In the genomic region with DNA sequence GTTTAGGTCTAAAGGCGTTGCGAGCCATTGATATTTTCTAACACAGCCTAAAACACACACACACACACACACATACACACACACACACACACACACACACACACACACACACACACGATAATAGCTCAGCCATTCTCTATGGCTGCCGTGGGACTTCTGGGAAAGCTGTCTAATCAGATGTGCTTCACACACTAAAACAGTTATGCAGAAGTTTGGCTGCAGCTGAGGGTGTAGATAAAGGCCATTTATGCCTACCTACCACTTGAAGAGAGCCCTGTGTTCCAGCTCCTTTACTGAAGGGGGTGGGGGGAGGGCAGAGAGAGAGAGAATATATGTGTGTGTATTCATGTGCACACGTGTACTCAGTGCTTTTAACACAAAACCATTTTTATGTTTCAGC, we compare ENCODE assay signal across 39 mouse cellular contexts. TPM values are rescaled to one million over a fixed set of nuclear protein-coding genes. Genes with fewer than 3 reads are reported as not detected.
A peak's percentile ranks its signal among the peaks of the same experiment; 100 is the strongest.
DNase-seq lines count a peak whose midpoint lies in the region; ATAC-seq lines count a peak whose summit lies in the region.
"Had no signal": no experiment of that assay in that cellular context is flagged by ENCODE, and none has a peak within 500 bp of the region (broad histone marks: within the 10 kb centered on the region; RNA-seq: fewer than 3 reads in every experiment).

No protein-coding gene starts in this region.

- WGBS in hindbrain, embryonic 16.5 days, result 79% methylated on average over 5 of the region's 5 CpGs
- WGBS in hindbrain, embryonic 11.5 days, result 89% methylated on average over 5 of the region's 5 CpGs
- WGBS in liver, embryonic 11.5 days, result 71% methylated on average over 5 of the region's 5 CpGs
- WGBS in liver, embryonic 16.5 days (ENCODE audit: insufficient replicate concordance), result 41% methylated on average over 5 of the region's 5 CpGs

- H3K9me3 ChIP-seq in hindbrain, embryonic 16.5 days (ENCODE audit: control insufficient read depth, low read length), result no peaks in the 10 kb centered on the region
- H3K9me3 ChIP-seq in hindbrain, embryonic 11.5 days (ENCODE audit: control insufficient read depth, low read length), result no peaks in the 10 kb centered on the region
- H3K9me3 ChIP-seq in liver, embryonic 11.5 days (ENCODE audit: control insufficient read depth, low read length), result no peaks in the 10 kb centered on the region
- no peaks in the 10 kb centered on the region for H3K9me3 ChIP-seq in liver, embryonic 16.5 days (replicated peaks; ENCODE audit: control insufficient read depth, low read length)
- H3K9me3 ChIP-seq: embryonic facial prominence, embryonic 12.5 days; forebrain, embryonic 15.5 days; kidney, embryonic 15.5 days; limb, embryonic 10.5 days; limb, embryonic 15.5 days; lung, embryonic 15.5 days; megakaryocyte, embryonic 14.5 days; midbrain, embryonic 13.5 days had no signal

- H3K4me2 ChIP-seq in hindbrain, embryonic 16.5 days (ENCODE audit: low read length), result no peak overlapping the region
- H3K4me2 ChIP-seq in hindbrain, embryonic 11.5 days (replicated peaks; ENCODE audit: low read depth, low read length), result no peak overlapping the region
- H3K4me2 ChIP-seq in liver, embryonic 11.5 days, result no peak overlapping the region
- H3K4me2 ChIP-seq in liver, embryonic 16.5 days (ENCODE audit: low read depth, low read length), result no peak overlapping the region
- H3K4me2 ChIP-seq: embryonic facial prominence, embryonic 12.5 days; forebrain, embryonic 15.5 days; heart, embryonic 11.5 days; hindbrain, embryonic 14.5 days; kidney, embryonic 15.5 days; limb, embryonic 15.5 days; lung, embryonic 15.5 days; midbrain, embryonic 13.5 days had no signal

- intact Hi-C loops in left cerebral cortex, postnatal 14 days (cut with DNase I), result no loop called here

- no peak overlapping the region for H3K9ac ChIP-seq in hindbrain, embryonic 16.5 days (ENCODE audit: low read depth, low read length)
- no peak overlapping the region for H3K9ac ChIP-seq in hindbrain, embryonic 11.5 days (ENCODE audit: low read depth, low read length)
- H3K9ac ChIP-seq in liver, embryonic 11.5 days (ENCODE audit: low read depth, low read length), result no peak overlapping the region
- H3K9ac ChIP-seq in liver, embryonic 16.5 days (ENCODE audit: low read depth, low read length), result no peak overlapping the region
- H3K9ac ChIP-seq: embryonic facial prominence, embryonic 12.5 days; forebrain, embryonic 15.5 days; hindbrain, embryonic 14.5 days; kidney, embryonic 15.5 days; limb, embryonic 15.5 days; lung, embryonic 15.5 days; midbrain, embryonic 13.5 days had no signal

- H3K4me1 ChIP-seq in hindbrain, embryonic 16.5 days (ENCODE audit: control insufficient read depth, insufficient read depth, low read depth, low read length), result no peaks in the 10 kb centered on the region; the same call in 1 of the 2 replicates
- no peaks in the 10 kb centered on the region for H3K4me1 ChIP-seq in hindbrain, embryonic 11.5 days (replicated peaks; ENCODE audit: control insufficient read depth, insufficient read depth, low read length)
- no peaks in the 10 kb centered on the region for H3K4me1 ChIP-seq in liver, embryonic 11.5 days (replicated peaks; ENCODE audit: control insufficient read depth, insufficient read depth, low read length)
- no peaks in the 10 kb centered on the region for H3K4me1 ChIP-seq in liver, embryonic 16.5 days (ENCODE audit: control insufficient read depth, low read depth, low read length)
- H3K4me1 ChIP-seq: embryonic facial prominence, embryonic 12.5 days; kidney, embryonic 15.5 days; limb, embryonic 10.5 days; limb, embryonic 15.5 days; lung, embryonic 15.5 days; megakaryocyte, embryonic 14.5 days had no signal

- DNase-seq in hindbrain, embryonic 11.5 days (ENCODE audit: low spot score), result no peak
- no peak for DNase-seq in liver, embryonic 11.5 days (ENCODE audit: low spot score)
- DNase-seq in urinary bladder, postnatal 36 days (ENCODE audit: low spot score in 2 of 2), result no peak
- DNase-seq in kidney, postnatal 36 days, result no peak
- no peak for DNase-seq in left cerebral cortex, postnatal 14 days (ENCODE audit: low spot score in 2 of 2)
- DNase-seq: adrenal gland, postnatal 36 days; cerebellum, adult 9-10 months; embryo, embryonic 11 days; gastrocnemius, postnatal 25 days; heart, adult 18-20 months; heart, postnatal 4 days; kidney, adult 18-20 months; kidney, postnatal 25 days; layer of hippocampus, postnatal 36 days; spleen, adult 18-20 months; thymus, postnatal 14 days had no signal

- no peak overlapping the region for H3K4me3 ChIP-seq in hindbrain, embryonic 16.5 days (ENCODE audit: low read length)
- H3K4me3 ChIP-seq in hindbrain, embryonic 11.5 days (ENCODE audit: low read depth, low read length), result no peak overlapping the region
- H3K4me3 ChIP-seq in liver, embryonic 11.5 days (ENCODE audit: low read depth, low read length), result no peak overlapping the region
- no peak overlapping the region for H3K4me3 ChIP-seq in liver, embryonic 16.5 days (ENCODE audit: low read depth, low read length)
- H3K4me3 ChIP-seq: embryonic facial prominence, embryonic 12.5 days; forebrain, embryonic 15.5 days; kidney, embryonic 15.5 days; limb, embryonic 10.5 days; limb, embryonic 15.5 days; lung, embryonic 15.5 days; megakaryocyte, embryonic 14.5 days; midbrain, embryonic 13.5 days had no signal

- H3K27ac ChIP-seq in hindbrain, embryonic 16.5 days (ENCODE audit: low read depth, low read length), result no peak overlapping the region
- H3K27ac ChIP-seq in hindbrain, embryonic 11.5 days (ENCODE audit: low read depth, low read length), result no peak overlapping the region
- no peak overlapping the region for H3K27ac ChIP-seq in liver, embryonic 11.5 days (ENCODE audit: low read depth, low read length)
- H3K27ac ChIP-seq in liver, embryonic 16.5 days (ENCODE audit: low read length), result no peak overlapping the region
- H3K27ac ChIP-seq: embryonic facial prominence, embryonic 12.5 days; forebrain, embryonic 15.5 days; hindbrain, embryonic 14.5 days; kidney, embryonic 15.5 days; limb, embryonic 10.5 days; limb, embryonic 15.5 days; lung, embryonic 15.5 days; midbrain, embryonic 13.5 days had no signal

- H3K36me3 ChIP-seq in hindbrain, embryonic 16.5 days (ENCODE audit: control insufficient read depth, insufficient read depth, low read length), result peaks cover 13% of the 10 kb centered on the region
- no peaks in the 10 kb centered on the region for H3K36me3 ChIP-seq in hindbrain, embryonic 11.5 days (ENCODE audit: control insufficient read depth, insufficient read depth, low read length)
- peaks cover 16% of the 10 kb centered on the region for H3K36me3 ChIP-seq in liver, embryonic 11.5 days (ENCODE audit: control insufficient read depth, insufficient read depth, low read length)
- H3K36me3 ChIP-seq in liver, embryonic 16.5 days (ENCODE audit: control insufficient read depth, insufficient read depth), result peaks cover 23% of the 10 kb centered on the region

- peak; percentile 43; the same call in 1 of the 2 replicates for ATAC-seq in hindbrain, embryonic 16.5 days
- ATAC-seq in hindbrain, embryonic 11.5 days (ENCODE audit: low FRiP score), result no peak
- ATAC-seq in liver, embryonic 11.5 days (replicated peaks; ENCODE audit: low FRiP score), result peak; percentile 91
- peak; percentile 64 for ATAC-seq in liver, embryonic 16.5 days (ENCODE audit: low read depth)
- ATAC-seq: forebrain, embryonic 15.5 days; inflammation-experienced regulatory T-cells, adult 6 months; midbrain, embryonic 13.5 days had no signal

- H3K27me3 ChIP-seq in hindbrain, embryonic 16.5 days (replicated peaks; ENCODE audit: control insufficient read depth, insufficient read depth, low read length), result no peaks in the 10 kb centered on the region
- H3K27me3 ChIP-seq in hindbrain, embryonic 11.5 days (ENCODE audit: control insufficient read depth, insufficient read depth, low read length), result no peaks in the 10 kb centered on the region
- H3K27me3 ChIP-seq in liver, embryonic 11.5 days (replicated peaks; ENCODE audit: control insufficient read depth, insufficient read depth, low read length), result no peaks in the 10 kb centered on the region
- no peaks in the 10 kb centered on the region for H3K27me3 ChIP-seq in liver, embryonic 16.5 days (ENCODE audit: control insufficient read depth, insufficient read depth, low read depth, low read length)
- H3K27me3 ChIP-seq: embryonic facial prominence, embryonic 12.5 days; forebrain, embryonic 15.5 days; kidney, embryonic 15.5 days; limb, embryonic 15.5 days; lung, embryonic 15.5 days; megakaryocyte, embryonic 14.5 days; midbrain, embryonic 13.5 days had no signal

RNA-seq across cellular contexts. Expression of a gene that starts 15.0 kb away (rescaled TPM):
- polyA plus RNA-seq in hindbrain, embryonic 16.5 days (2015; fragmentation: Nextera tagmentation; extraction: Ambion mirVana), result not detected in 2 replicates
- not detected in 2 replicates for polyA plus RNA-seq in hindbrain, embryonic 11.5 days (2014; fragmentation: Nextera tagmentation; extraction: Ambion mirVana)
- not detected in 2 replicates for polyA plus RNA-seq in liver, embryonic 11.5 days (2014; fragmentation: Nextera tagmentation; extraction: Ambion mirVana)
- polyA plus RNA-seq in liver, embryonic 16.5 days (2015; fragmentation: Nextera tagmentation; extraction: Ambion mirVana), result not detected in 2 replicates
- not detected for total RNA-seq in left cerebral cortex, postnatal 14 days (2021)
- total RNA-seq: adrenal gland, adult 18-20 months; adrenal gland, postnatal 36 days; gastrocnemius, adult 18-20 months; gastrocnemius, postnatal 25 days; heart, adult 18-20 months; heart, postnatal 4 days; layer of hippocampus, adult 8-10 months; layer of hippocampus, postnatal 36 days; monocyte, adult 5-6 weeks; neutrophil, adult 5-6 weeks had no signal
- polyA plus RNA-seq: brain, embryonic 14.5 days; embryonic facial prominence, embryonic 12.5 days; forebrain, embryonic 15.5 days; frontal cortex, adult 2 months; heart, embryonic 11.5 days; heart, embryonic 16.5 days; hindbrain, embryonic 14.5 days; inflammation-experienced regulatory T-cells, adult 6 months; kidney, embryonic 15.5 days; limb, embryonic 10.5 days; limb, embryonic 15.5 days; lung, embryonic 15.5 days; midbrain, embryonic 13.5 days; stomach, embryonic 16.5 days; urinary bladder, adult 2 months had no signal

RNA-seq across cellular contexts. Expression of a gene that starts 52.6 kb away (rescaled TPM):
- not detected in 2 replicates for polyA plus RNA-seq in hindbrain, embryonic 16.5 days (2015; fragmentation: Nextera tagmentation; extraction: Ambion mirVana)
- not detected in 2 replicates for polyA plus RNA-seq in hindbrain, embryonic 11.5 days (2014; fragmentation: Nextera tagmentation; extraction: Ambion mirVana)
- not detected in 2 replicates for polyA plus RNA-seq in liver, embryonic 11.5 days (2014; fragmentation: Nextera tagmentation; extraction: Ambion mirVana)
- polyA plus RNA-seq in liver, embryonic 16.5 days (2015; fragmentation: Nextera tagmentation; extraction: Ambion mirVana), result not detected in 2 replicates
- total RNA-seq in left cerebral cortex, postnatal 14 days (2021), result not detected
- total RNA-seq: adrenal gland, adult 18-20 months; adrenal gland, postnatal 36 days; gastrocnemius, adult 18-20 months; gastrocnemius, postnatal 25 days; heart, adult 18-20 months; heart, postnatal 4 days; layer of hippocampus, adult 8-10 months; layer of hippocampus, postnatal 36 days; monocyte, adult 5-6 weeks; neutrophil, adult 5-6 weeks had no signal
- polyA plus RNA-seq: forebrain, embryonic 15.5 days; frontal cortex, adult 2 months; heart, embryonic 11.5 days; heart, embryonic 16.5 days; hindbrain, embryonic 14.5 days; inflammation-experienced regulatory T-cells, adult 6 months; kidney, embryonic 15.5 days; limb, embryonic 10.5 days; lung, embryonic 15.5 days; midbrain, embryonic 13.5 days; stomach, embryonic 16.5 days; urinary bladder, adult 2 months had no signal

RNA-seq across cellular contexts. Expression of a gene that starts 59.4 kb away (rescaled TPM):
- polyA plus RNA-seq in hindbrain, embryonic 16.5 days (2015; fragmentation: Nextera tagmentation; extraction: Ambion mirVana), result 10.4 and 11.8 TPM in 2 replicates
- 10.5 and 12.4 TPM in 2 replicates for polyA plus RNA-seq in hindbrain, embryonic 11.5 days (2014; fragmentation: Nextera tagmentation; extraction: Ambion mirVana)
- 6.1 and 7.4 TPM in 2 replicates for polyA plus RNA-seq in liver, embryonic 11.5 days (2014; fragmentation: Nextera tagmentation; extraction: Ambion mirVana)
- polyA plus RNA-seq in liver, embryonic 16.5 days (2015; fragmentation: Nextera tagmentation; extraction: Ambion mirVana), result 4.1 and 4.8 TPM in 2 replicates
- total RNA-seq in left cerebral cortex, postnatal 14 days (2021), result 10 to 100 TPM; 21.2 to 22.7 TPM
